Mouse (Mus musculus): ENCODE data around the gene Mettl7a3.

GRCm38 (mm10) chr15:100388224-100388835 lies 53.6 kb downstream of the Mettl7a3 start:
- TF ChIP-seq CTCF (IDR thresholded peaks at IDR 0.05; ENCODE audit: control insufficient read depth, insufficient read depth, low read length), result no peak
- TF ChIP-seq POLR2A (IDR thresholded peaks at IDR 0.05; ENCODE audit: borderline replicate concordance, control insufficient read depth, low read depth, low read length), result no peak
